Mouse (Mus musculus) forebrain, embryonic 15.5 days (tissue): ENCODE results near the gene Olfr987. TPM values are rescaled to one million over a fixed set of nuclear protein-coding genes. Genes with fewer than 3 reads are reported as not detected.
"Not testable (repeated sequence)": the region's sequence is repeated elsewhere in the genome, so short reads cannot be mapped to it uniquely, and the experiment has no call there.

ENCODE experiments used
- ATAC-seq: fragments of 200-750 bp; cut with Nextera tagmentation; replicated peaks from 2 replicates; pipeline ENCODE4 v1.8.0; 2017; ENCODE audit warnings: mild to moderate bottlenecking, moderate TSS enrichment, moderate library complexity
- H3K27ac ChIP-seq: fragments of 300-500 bp; sonication (generic); replicated peaks from 2 replicates; pipeline ENCODE4 v1.5.1; 2015; ENCODE audit warnings: mild to moderate bottlenecking, inconsistent platforms
- H3K27me3 ChIP-seq: fragments of 300-500 bp; sonication (generic); 2 replicates; pipeline ENCODE4 v1.6.1; 2015; ENCODE audit warnings: inconsistent platforms
- H3K36me3 ChIP-seq: fragments of 300-500 bp; sonication (generic); 2 replicates; pipeline ENCODE4 v1.6.1; 2015; ENCODE audit warnings: mild to moderate bottlenecking, inconsistent platforms
- H3K4me1 ChIP-seq: fragments of 300-500 bp; sonication (generic); 2 replicates; pipeline ENCODE4 v1.6.1; 2015; ENCODE audit warnings: inconsistent platforms
- H3K4me2 ChIP-seq: fragments of 300-500 bp; sonication (generic); replicated peaks from 2 replicates; pipeline ENCODE4 v1.6.1; 2015; ENCODE audit warnings: mild to moderate bottlenecking, inconsistent platforms
- H3K4me3 ChIP-seq: fragments of 300-500 bp; sonication (generic); 2 replicates; pipeline ENCODE4 v1.5.1; 2015; ENCODE audit warnings: mild to moderate bottlenecking, inconsistent platforms
- H3K9ac ChIP-seq: fragments of 300-500 bp; sonication (generic); replicated peaks from 2 replicates; pipeline ENCODE4 v1.6.1; 2015; ENCODE audit warnings: mild to moderate bottlenecking, inconsistent platforms
- H3K9me3 ChIP-seq: fragments of 300-500 bp; sonication (generic); 2 replicates; pipeline ENCODE4 v1.6.1; 2016; ENCODE audit warnings: inconsistent platforms
- WGBS: fragments of 180-500 bp; shearing (Covaris S2); methylation state at CpG from one replicate; pipeline ENCODE4 v1.1.7; 2015; ENCODE audit warnings: mixed read lengths; 5-methylcytosine and 5-hydroxymethylcytosine counted together
- polyA plus RNA-seq: library from polyadenylated mRNA; unstranded; fragments of >200 nt; fragmentation: Nextera tagmentation; extraction: Ambion mirVana; gene quantifications from 2 replicates; pipeline ENCODE4 v1.2.1, GENCODE M21; 2015

Olfr987 gene
- polyA plus RNA-seq = not detected in 2 replicates

DNA sequence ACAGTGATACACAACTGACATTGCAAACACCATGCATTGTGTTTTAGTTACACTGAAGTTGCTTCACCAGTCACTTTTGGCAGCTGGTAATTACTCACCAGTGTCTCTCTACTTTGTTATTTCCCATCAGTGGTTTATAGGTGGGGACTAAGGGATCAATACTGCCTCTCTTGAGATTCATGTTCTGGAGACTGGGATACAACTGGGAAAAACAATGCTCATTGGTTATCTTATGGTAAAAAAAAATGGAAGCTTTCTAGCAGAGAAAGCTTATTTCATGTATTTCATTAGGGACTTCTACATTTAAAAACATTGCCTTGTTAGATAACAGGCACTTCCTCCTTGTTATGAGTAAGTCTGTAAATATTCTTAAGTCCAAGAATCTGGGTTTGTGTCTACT is at the start of gene Olfr987:
TSS of gene Olfr987 (minus strand) at position 101 of the 400 bp plus-strand sequence.
- not testable (repeated sequence) for H3K4me1 ChIP-seq, H3K36me3 ChIP-seq, H3K4me2 ChIP-seq, H3K27me3 ChIP-seq, ATAC-seq, H3K4me3 ChIP-seq, H3K9me3 ChIP-seq, H3K9ac ChIP-seq, H3K27ac ChIP-seq

DNA sequence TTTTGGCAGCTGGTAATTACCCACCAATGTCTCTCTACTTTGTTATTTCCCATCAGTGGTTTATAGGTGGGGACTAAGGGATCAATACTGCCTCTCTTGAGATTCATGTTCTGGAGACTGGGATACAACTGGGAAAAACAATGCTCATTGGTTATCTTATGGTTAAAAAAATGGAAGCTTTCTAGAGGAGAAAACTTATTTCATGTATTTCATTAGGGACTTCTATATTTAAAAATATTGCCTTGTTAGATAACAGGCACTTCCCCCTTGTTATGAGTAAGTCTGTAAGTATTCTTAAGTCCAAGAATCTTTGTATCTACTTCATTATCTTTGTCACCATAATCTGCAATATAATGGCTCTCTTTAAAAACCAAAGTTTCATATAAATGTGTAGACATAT is 24.0 kb upstream of the Olfr987 start, which contains the start of gene Olfr988:
TSS of gene Olfr988 (minus strand) at position 101 of the 400 bp plus-strand sequence.
- H3K9ac ChIP-seq, H3K4me3 ChIP-seq, H3K27ac ChIP-seq, H3K9me3 ChIP-seq, H3K4me1 ChIP-seq, H3K36me3 ChIP-seq, H3K4me2 ChIP-seq, ATAC-seq, H3K27me3 ChIP-seq: not testable (repeated sequence)

DNA sequence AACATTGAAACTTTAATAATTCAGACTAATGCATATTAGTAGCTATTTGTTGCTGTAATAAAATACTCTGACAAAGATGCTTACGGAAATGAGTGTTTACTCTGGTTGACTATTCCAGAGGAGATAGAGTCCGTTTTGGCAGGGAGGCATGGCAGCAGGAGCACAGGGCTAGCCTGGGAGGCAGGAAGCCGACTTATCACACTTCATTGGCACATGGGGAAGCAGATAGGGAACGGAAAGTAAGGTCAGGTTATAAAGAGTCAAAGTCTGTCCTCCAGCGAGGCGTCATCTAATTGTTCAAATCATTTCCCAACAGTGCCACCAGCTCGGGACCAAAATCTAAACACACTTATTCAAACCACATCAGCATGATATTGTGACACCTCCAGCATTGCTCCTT is 857 bp upstream of the Olfr987 start:
- no peak for ATAC-seq
- Histone ChIP-seq H3K9me3 (no peaks in the 10 kb centered on the region), H3K4me2 (no peak overlapping the region), H3K27ac (no peak overlapping the region), H3K36me3 (no peaks in the 10 kb centered on the region), H3K9ac (no peak overlapping the region), H3K4me3 (no peak overlapping the region), H3K4me1 (no peaks in the 10 kb centered on the region), H3K27me3 (no peaks in the 10 kb centered on the region)
- 83% methylated on average over 7 of the region's 7 CpGs for WGBS

DNA sequence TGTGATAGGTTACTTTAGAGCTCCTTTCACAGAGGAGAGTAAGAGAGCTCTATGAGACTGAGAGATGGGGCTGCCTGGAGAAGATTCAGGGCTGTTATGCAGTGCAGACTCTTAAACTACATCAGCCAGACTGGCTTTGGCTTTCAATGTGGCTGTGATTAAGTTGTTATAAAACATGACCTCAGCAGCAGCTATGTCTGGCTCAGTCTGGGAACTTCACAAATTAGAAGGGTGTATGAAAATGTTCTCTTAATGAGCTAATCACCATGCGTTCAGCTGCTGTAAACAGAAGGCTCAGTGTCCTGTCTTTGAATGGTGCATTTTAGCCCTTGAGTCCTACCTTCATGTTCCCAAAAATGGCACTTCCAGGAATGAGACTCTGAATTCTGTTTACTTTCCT is 20.0 kb downstream of the Olfr987 start:
- Histone ChIP-seq H3K27me3 (no peaks in the 10 kb centered on the region), H3K4me2 (no peak overlapping the region)
- ATAC-seq = no peak

DNA sequence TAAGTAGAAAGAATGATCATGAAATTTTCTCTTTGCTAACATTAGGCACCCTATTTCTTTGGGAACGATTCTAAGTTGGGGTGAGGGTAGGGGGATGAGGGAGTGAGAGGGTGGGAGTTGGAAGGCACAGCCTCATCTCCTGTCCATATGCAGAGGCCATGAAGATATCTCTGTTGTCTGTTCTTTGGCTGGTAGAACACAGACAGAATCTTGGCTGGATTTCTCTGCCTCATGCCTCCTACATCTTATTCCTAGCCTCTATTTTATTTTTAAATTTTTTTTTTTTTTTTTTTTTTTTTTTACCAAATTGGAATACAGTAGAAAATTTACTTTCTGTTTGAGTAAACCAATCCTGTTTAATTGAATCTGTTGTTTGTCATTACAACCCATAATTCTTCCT is 53.7 kb downstream of the Olfr987 start:
- H3K9me3 ChIP-seq = no peaks in the 10 kb centered on the region
- H3K27me3 ChIP-seq = no peaks in the 10 kb centered on the region
- H3K4me1 ChIP-seq = peaks cover 14% of the 10 kb centered on the region
- H3K4me3 ChIP-seq = no peak overlapping the region
- no peaks in the 10 kb centered on the region for H3K36me3 ChIP-seq
- no peak overlapping the region for H3K4me2 ChIP-seq
- no peak overlapping the region for H3K9ac ChIP-seq
- WGBS = 61% methylated on average over 1 of the region's 1 CpGs
- ATAC-seq = no peak
- peak overlapping the region; percentile 74; the same call in 1 of the 2 replicates for H3K27ac ChIP-seq

More for the DNA sequence above, 20.0 kb downstream of the Olfr987 start:
- no peak overlapping the region for H3K4me3 ChIP-seq
- no peaks in the 10 kb centered on the region for H3K4me1 ChIP-seq
- no peak overlapping the region for H3K9ac ChIP-seq
- H3K27ac ChIP-seq = no peak overlapping the region
- no peaks in the 10 kb centered on the region for H3K9me3 ChIP-seq
- 21% methylated on average over 1 of the region's 1 CpGs for WGBS
- no peaks in the 10 kb centered on the region for H3K36me3 ChIP-seq

DNA sequence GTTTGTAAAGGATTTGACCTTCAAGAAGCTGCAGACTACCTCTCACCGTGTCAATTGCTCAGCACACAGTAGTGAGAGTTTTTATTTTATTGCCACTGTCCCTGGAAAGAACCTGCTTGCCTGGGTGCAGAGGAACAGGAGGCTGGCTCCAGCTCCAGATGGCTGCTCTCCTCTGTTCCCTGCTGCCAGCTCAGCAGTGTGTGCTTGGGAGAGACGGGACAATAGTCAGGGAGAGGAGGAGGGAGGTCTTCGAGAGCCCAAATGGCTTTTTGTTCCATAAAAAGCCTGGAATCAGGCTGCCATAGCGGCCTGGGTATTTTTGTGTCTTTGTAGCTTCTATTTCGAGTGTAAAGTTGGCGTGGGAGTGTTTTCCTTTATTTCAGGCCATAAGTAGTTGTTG is 54.5 kb downstream of the Olfr987 start:
- H3K4me1 ChIP-seq = peaks cover 14% of the 10 kb centered on the region
- no peaks in the 10 kb centered on the region for H3K9me3 ChIP-seq
- no peaks in the 10 kb centered on the region for H3K36me3 ChIP-seq
- peak overlapping the region; percentile 74 for H3K27ac ChIP-seq
- WGBS = 14% methylated on average over 6 of the region's 6 CpGs
- ATAC-seq = peak; percentile 93
- no peak overlapping the region for H3K4me3 ChIP-seq
- no peak overlapping the region for H3K9ac ChIP-seq
- no peaks in the 10 kb centered on the region for H3K27me3 ChIP-seq
- no peak overlapping the region for H3K4me2 ChIP-seq

DNA sequence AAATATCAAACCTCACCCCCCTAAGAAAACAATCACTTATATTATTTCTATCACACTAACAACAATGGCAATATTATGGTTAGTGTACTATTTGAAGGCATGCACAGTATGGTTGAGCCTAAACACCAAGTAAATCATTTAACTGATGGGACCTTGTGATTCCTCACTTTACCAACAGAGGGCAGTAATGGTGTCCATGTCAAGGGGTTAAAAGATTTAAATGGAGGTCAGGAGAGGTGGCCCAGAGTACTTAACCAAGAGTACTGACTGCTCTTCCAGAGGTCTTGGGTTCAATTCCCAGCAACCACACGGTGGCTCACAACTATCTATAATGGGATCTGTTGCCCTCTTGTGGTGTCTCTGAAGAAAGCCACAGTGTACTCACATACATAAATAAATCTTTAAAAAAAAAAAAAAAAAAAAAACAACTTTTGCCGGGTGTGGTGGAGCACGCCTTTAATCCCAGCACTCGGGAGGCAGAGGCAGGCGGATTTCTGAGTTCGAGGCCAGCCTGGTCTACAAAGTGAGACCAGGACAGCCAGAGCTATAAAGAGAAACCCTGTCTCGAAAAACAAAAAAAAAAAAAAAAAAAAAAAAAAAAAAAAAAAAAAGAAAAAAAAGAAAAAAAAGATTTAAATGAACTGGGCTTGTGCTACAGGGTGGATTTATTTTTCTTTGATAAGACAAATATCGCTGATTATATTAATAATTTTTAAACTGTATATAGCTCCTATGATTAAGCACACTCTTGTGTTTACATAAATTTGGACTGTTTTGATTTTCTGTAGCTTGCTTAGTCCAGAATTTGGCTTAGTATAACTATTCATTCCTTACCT is 55.3 kb downstream of the Olfr987 start:
- no peak overlapping the region for H3K9ac ChIP-seq
- peaks cover 14% of the 10 kb centered on the region for H3K4me1 ChIP-seq
- no peak for ATAC-seq
- H3K36me3 ChIP-seq = no peaks in the 10 kb centered on the region
- no peaks in the 10 kb centered on the region for H3K27me3 ChIP-seq
- WGBS = 90% methylated on average over 8 of the region's 8 CpGs
- no peak overlapping the region for H3K4me3 ChIP-seq
- H3K9me3 ChIP-seq = no peaks in the 10 kb centered on the region
- peak overlapping the region; percentile 74 for H3K27ac ChIP-seq
- H3K4me2 ChIP-seq = no peak overlapping the region

DNA sequence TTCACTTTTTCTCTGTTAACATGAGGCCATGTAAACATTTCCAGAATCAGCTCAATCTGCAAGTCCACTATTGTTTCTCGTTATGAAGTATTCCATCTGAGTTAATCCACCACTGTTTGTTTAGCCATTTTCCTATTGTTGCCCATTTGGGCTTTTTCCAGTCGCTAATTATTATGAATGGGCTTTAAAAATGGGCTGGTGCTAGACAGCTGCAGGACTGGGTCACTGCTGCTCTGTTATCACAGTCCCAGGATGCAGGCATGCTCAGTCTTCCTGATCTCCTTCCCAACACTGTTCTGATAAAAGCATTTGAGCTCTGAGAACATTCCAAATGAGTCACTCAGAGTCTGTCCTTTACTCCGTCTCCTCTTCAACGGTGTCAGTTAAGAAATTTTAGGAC is 58.1 kb downstream of the Olfr987 start:
- Histone ChIP-seq H3K27me3 (no peaks in the 10 kb centered on the region), H3K4me3 (no peak overlapping the region), H3K4me2 (no peak overlapping the region), H3K9ac (no peak overlapping the region), H3K36me3 (no peaks in the 10 kb centered on the region), H3K9me3 (no peaks in the 10 kb centered on the region), H3K4me1 (peaks cover 14% of the 10 kb centered on the region), H3K27ac (no peak overlapping the region)
- ATAC-seq = no peak
- 39% methylated on average over 4 of the region's 4 CpGs for WGBS

Other genes with a start within 250 kb of the Olfr987 start
- gene Aplnr, start 203.1 kb downstream of the Olfr987 start, polyA plus RNA-seq = 19.3 and 19.7 TPM in 2 replicates
- 10.5 and 10.9 TPM in 2 replicates for gene Lrrc55, start 142.1 kb downstream of the Olfr987 start, polyA plus RNA-seq
- not detected in 2 replicates for gene Olfr988, start 23.9 kb upstream of the Olfr987 start, polyA plus RNA-seq
- gene Olfr992, start 70.2 kb upstream of the Olfr987 start, polyA plus RNA-seq = not detected in 2 replicates
- not detected in 2 replicates for gene Olfr993, start 75.6 kb upstream of the Olfr987 start, polyA plus RNA-seq
- not detected in 2 replicates for gene Olfr994, start 97.1 kb upstream of the Olfr987 start, polyA plus RNA-seq
- not detected in 2 replicates for gene Olfr995, start 104.3 kb upstream of the Olfr987 start, polyA plus RNA-seq
- not detected in 2 replicates for gene 4833423E24Rik, start 179.7 kb upstream of the Olfr987 start, polyA plus RNA-seq
- not detected in 2 replicates for gene Olfr996, start 239.9 kb upstream of the Olfr987 start, polyA plus RNA-seq
- not detected in 2 replicates for gene Olfr998, start 249.6 kb upstream of the Olfr987 start, polyA plus RNA-seq